Mouse (Mus musculus) ES-E14 (cell line): ENCODE measurements at regions not wholly inside any gene's neighbourhood (a gene's known extent, or its start where the extent isn't known, plus 50 kb on each side); places are given as distances from the start of the nearest gene placed in this dataset.

Experiments used
- DNase-seq: peaks from one replicate; pipeline ENCODE4 v3.0.0-alpha.2; 2013; ENCODE audit warnings: low read depth, low spot score
- H3K27ac ChIP-seq: 2 replicates; pipeline ENCODE4 v1.5.1; 2012; ENCODE audit warnings: low read depth, mild to moderate bottlenecking, low read length, moderate library complexity, mixed read lengths; ENCODE audit not compliant: poor library complexity, insufficient read depth, severe bottlenecking
- H3K36me3 ChIP-seq: 2 replicates; pipeline ENCODE4 v1.6.1; 2012; ENCODE audit warnings: mild to moderate bottlenecking, low read length, moderate library complexity, mixed read lengths; ENCODE audit not compliant: control insufficient read depth, poor library complexity, insufficient read depth, severe bottlenecking
- H3K4me1 ChIP-seq, 2 experiments: fragments of 150-350 bp in 1 of 2; sonication (generic) in 1 of 2; 2 replicates each; pipeline ENCODE4 v1.6.1; 2012; ENCODE audit warnings: low read length in 2 of 2, mild to moderate bottlenecking in 1 of 2, mixed read lengths in 1 of 2; ENCODE audit not compliant: control insufficient read depth in 2 of 2, insufficient read depth in 2 of 2, poor library complexity in 1 of 2
- H3K4me3 ChIP-seq, 2 experiments: fragments of 150-350 bp in 1 of 2; sonication (generic) in 1 of 2; 2 replicates each; pipeline ENCODE4 v1.5.1; 2012; ENCODE audit warnings: low read length in 2 of 2, low read depth in 1 of 2, mild to moderate bottlenecking in 1 of 2, mixed read lengths in 1 of 2; ENCODE audit not compliant: insufficient read depth in 1 of 2, poor library complexity in 1 of 2, severe bottlenecking in 1 of 2
- H3K9ac ChIP-seq: 2 replicates; pipeline ENCODE4 v1.6.1; 2012; ENCODE audit warnings: low read depth, mild to moderate bottlenecking, low read length, mixed read lengths; ENCODE audit not compliant: poor library complexity, insufficient read depth, severe bottlenecking
- H3K9me3 ChIP-seq: fragments of 150-350 bp; sonication (generic); 2 replicates; pipeline ENCODE4 v1.6.1; 2012; ENCODE audit warnings: low read depth, mild to moderate bottlenecking, low read length; ENCODE audit not compliant: control insufficient read depth, insufficient read depth
- CHD2 ChIP-seq: IDR thresholded peaks from 2 replicates; pipeline ENCODE4 v1.6.1; 2014; ENCODE audit warnings: mild to moderate bottlenecking, low read depth, low read length, inconsistent platforms
- HCFC1 ChIP-seq: IDR thresholded peaks from 2 replicates; pipeline ENCODE4 v1.6.1; 2012; ENCODE audit warnings: low read length, inconsistent platforms, borderline replicate concordance; ENCODE audit not compliant: insufficient read depth
- MAFK ChIP-seq: IDR thresholded peaks from 2 replicates; pipeline ENCODE4 v1.6.1; 2014; ENCODE audit warnings: mild to moderate bottlenecking, low read depth, low read length, inconsistent platforms; ENCODE audit not compliant: insufficient read depth
- ZC3H11A ChIP-seq: IDR thresholded peaks from 2 replicates; pipeline ENCODE4 v1.6.1; 2012; ENCODE audit warnings: low read depth, mild to moderate bottlenecking, inconsistent platforms, low read length, borderline replicate concordance
- ZNF384 ChIP-seq: IDR thresholded peaks from 2 replicates; pipeline ENCODE4 v1.6.1; 2012; ENCODE audit warnings: low read depth, low read length, inconsistent platforms
- in situ Hi-C, 2 experiments: fragments of 600-800 bp; cut with MboI; formaldehyde crosslinking; loops; one replicate each; pipeline ENCODE4 v1.15.1; 2025; ENCODE audit warnings: low sequenced_read_pairs in 2 of 2, inconsistent platforms in 1 of 2; ENCODE audit not compliant: unreplicated experiment in 2 of 2

- no peak overlapping the region for H3K4me3 ChIP-seq
- in situ Hi-C loops: no loop called here
- TF ChIP-seq HCFC1: no peak
- no peak for TF ChIP-seq ZC3H11A
- TF ChIP-seq CHD2: no peak
- TF ChIP-seq ZNF384: no peak
- no peak for TF ChIP-seq MAFK
- DNase-seq: no peak
- no peak overlapping the region for H3K27ac ChIP-seq
- no peaks in the 10 kb centered on the region for H3K9me3 ChIP-seq
- no peaks in the 10 kb centered on the region for H3K36me3 ChIP-seq
- no peaks in the 10 kb centered on the region for H3K4me1 ChIP-seq
- H3K9ac ChIP-seq: no peak overlapping the region
These were observed 133.0 kb downstream of the Erv3 start for GRCm38 (mm10) chr2:131726533-131726932.

- no peaks in the 10 kb centered on the region for H3K4me1 ChIP-seq
- no peak overlapping the region for H3K4me3 ChIP-seq
- no peak overlapping the region for H3K27ac ChIP-seq
- no peak for DNase-seq
- in situ Hi-C loops: no loop called here
- TF ChIP-seq ZC3H11A (no peak), MAFK (no peak), ZNF384 (no peak), HCFC1 (no peak), CHD2 (no peak)
- H3K36me3 ChIP-seq: no peaks in the 10 kb centered on the region
- H3K9ac ChIP-seq: no peak overlapping the region
- no peaks in the 10 kb centered on the region for H3K9me3 ChIP-seq
These were observed 137.7 kb downstream of the Erv3 start for GRCm38 (mm10) chr2:131721631-131722545.

GRCm38 (mm10) chr2:131717561-131717960, 142.0 kb downstream of the Erv3 start:
- H3K4me1 ChIP-seq: no peaks in the 10 kb centered on the region
- H3K4me3 ChIP-seq: no peak overlapping the region
- TF ChIP-seq MAFK (no peak), ZC3H11A (no peak), CHD2 (no peak)
- no peak for DNase-seq
- H3K9ac ChIP-seq: no peak overlapping the region
- in situ Hi-C loops: no loop called here
- no peaks in the 10 kb centered on the region for H3K9me3 ChIP-seq
- no peaks in the 10 kb centered on the region for H3K36me3 ChIP-seq
- H3K27ac ChIP-seq: no peak overlapping the region

GRCm38 (mm10) chr2:131716841-131717240, 142.7 kb downstream of the Erv3 start:
- H3K9me3 ChIP-seq: no peaks in the 10 kb centered on the region
- no peak overlapping the region for H3K9ac ChIP-seq
- no peak overlapping the region for H3K27ac ChIP-seq
- in situ Hi-C loops: no loop called here
- TF ChIP-seq HCFC1 (no peak), MAFK (no peak), CHD2 (no peak), ZNF384 (no peak), ZC3H11A (no peak)
- H3K4me1 ChIP-seq: no peaks in the 10 kb centered on the region
- DNase-seq: no peak
- no peak overlapping the region for H3K4me3 ChIP-seq
- H3K36me3 ChIP-seq: no peaks in the 10 kb centered on the region

- DNase-seq: no peak
- TF ChIP-seq CHD2 (no peak), MAFK (no peak), ZC3H11A (no peak), HCFC1 (no peak), ZNF384 (no peak)
- in situ Hi-C loops: no loop called here
- Histone ChIP-seq H3K4me3 (no peak overlapping the region), H3K9ac (no peak overlapping the region), H3K27ac (no peak overlapping the region), H3K4me1 (no peaks in the 10 kb centered on the region), H3K9me3 (no peaks in the 10 kb centered on the region), H3K36me3 (no peaks in the 10 kb centered on the region)
These were observed 144.2 kb downstream of the Erv3 start for GRCm38 (mm10) chr2:131715381-131715780.
